Mouse (Mus musculus): ENCODE data around the gene Ipo11. TPM values are rescaled to one million over a fixed set of nuclear protein-coding genes. Genes with fewer than 3 reads are reported as not detected.

Gene Ipo11
- 11.9 and 13.6 TPM in 2 replicates for polyA plus RNA-seq (2012; rRNA removed)

GRCm38 (mm10) chr13:106936256-106937137, at the start of gene Ipo11:
TSS of gene Ipo11 (minus strand) at chr13:106936958.
- under 1% methylated on average over 84 of the region's 84 CpGs for WGBS
- TF ChIP-seq CTCF (IDR thresholded peaks at IDR 0.05; ENCODE audit: insufficient read depth, low read length), result no peak
- TF ChIP-seq POLR2A (IDR thresholded peaks at IDR 0.05; ENCODE audit: borderline replicate concordance, extremely low read depth, low read depth, low read length), result peak; percentile 70; the same call in 1 of the 2 replicates
- DNase-seq, result peak; percentile 84
- Histone ChIP-seq H3K4me3 (replicated peaks; ENCODE audit: extremely low read depth, low read depth, low read length) (peak within 1 kb of the TSS; percentile 87), H3K4me1 (ENCODE audit: control insufficient read depth, insufficient read depth, low read length) (no peaks in the 10 kb centered on the region)

- 84% methylated on average over 4 of the region's 4 CpGs for WGBS
- Histone ChIP-seq H3K4me1 (ENCODE audit: control insufficient read depth, insufficient read depth, low read length) (no peaks in the 10 kb centered on the region), H3K4me3 (replicated peaks; ENCODE audit: extremely low read depth, low read depth, low read length) (no peak overlapping the region)
- TF ChIP-seq POLR2A (IDR thresholded peaks at IDR 0.05; ENCODE audit: borderline replicate concordance, extremely low read depth, low read depth, low read length) (no peak), CTCF (IDR thresholded peaks at IDR 0.05; ENCODE audit: insufficient read depth, low read length) (no peak)
- DNase-seq, result no peak
Measured at GRCm38 (mm10) chr13:106961496-106961895, 24.7 kb upstream of the Ipo11 start.

- no peak overlapping the region for H3K4me3 ChIP-seq (replicated peaks; ENCODE audit: extremely low read depth, low read depth, low read length)
- no peaks in the 10 kb centered on the region for H3K4me1 ChIP-seq (ENCODE audit: control insufficient read depth, insufficient read depth, low read length)
- no peak for DNase-seq
- WGBS, result 87% methylated on average over 3 of the region's 3 CpGs
- TF ChIP-seq POLR2A (IDR thresholded peaks at IDR 0.05; ENCODE audit: borderline replicate concordance, extremely low read depth, low read depth, low read length) (no peak), CTCF (IDR thresholded peaks at IDR 0.05; ENCODE audit: insufficient read depth, low read length) (no peak)
Measured at GRCm38 (mm10) chr13:106960557-106960956, 23.8 kb upstream of the Ipo11 start.

GRCm38 (mm10) chr13:106958286-106958685, 21.5 kb upstream of the Ipo11 start:
- 80% methylated on average over 3 of the region's 3 CpGs for WGBS
- Histone ChIP-seq H3K4me1 (ENCODE audit: control insufficient read depth, insufficient read depth, low read length) (no peaks in the 10 kb centered on the region), H3K4me3 (replicated peaks; ENCODE audit: extremely low read depth, low read depth, low read length) (no peak overlapping the region)
- DNase-seq, result no peak
- TF ChIP-seq CTCF (IDR thresholded peaks at IDR 0.05; ENCODE audit: insufficient read depth, low read length), result no peak
- TF ChIP-seq POLR2A (IDR thresholded peaks at IDR 0.05; ENCODE audit: borderline replicate concordance, extremely low read depth, low read depth, low read length), result no peak

DNA sequence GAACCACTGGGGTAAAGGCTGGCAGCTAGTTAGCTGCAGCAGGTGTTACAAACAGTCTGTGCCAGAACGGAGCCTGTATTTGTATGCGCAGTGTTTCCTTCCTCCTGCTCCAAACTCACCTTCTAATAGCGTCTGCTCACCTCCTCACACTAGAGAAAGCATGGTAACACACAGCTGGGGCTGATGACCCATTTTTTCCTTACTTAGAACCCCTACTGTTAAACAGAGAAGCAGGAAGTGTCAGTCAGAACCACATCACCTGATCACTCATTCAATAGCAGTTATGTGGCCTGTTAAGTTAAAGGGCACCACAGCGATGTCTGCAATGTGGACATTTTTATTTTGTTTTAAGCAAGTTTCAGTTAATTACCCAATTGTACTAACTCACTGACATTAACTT, 20.8 kb upstream of the Ipo11 start:
- WGBS, result 79% methylated on average over 4 of the region's 4 CpGs
- no peaks in the 10 kb centered on the region for H3K4me1 ChIP-seq (ENCODE audit: control insufficient read depth, insufficient read depth, low read length)

GRCm38 (mm10) chr13:106954880-106955279, 18.1 kb upstream of the Ipo11 start:
- whole genome bisulfite sequencing, result 80% methylated on average over 3 of the region's 3 CpGs
- Histone ChIP-seq H3K4me3 (replicated peaks; ENCODE audit: extremely low read depth, low read depth, low read length) (no peak overlapping the region), H3K4me1 (ENCODE audit: control insufficient read depth, insufficient read depth, low read length) (no peaks in the 10 kb centered on the region)
- TF ChIP-seq POLR2A (IDR thresholded peaks at IDR 0.05; ENCODE audit: borderline replicate concordance, extremely low read depth, low read depth, low read length) (no peak), CTCF (IDR thresholded peaks at IDR 0.05; ENCODE audit: insufficient read depth, low read length) (no peak)
- DNase-seq, result no peak

More for the DNA sequence above, 20.8 kb upstream of the Ipo11 start:
- TF ChIP-seq CTCF (IDR thresholded peaks at IDR 0.05; ENCODE audit: insufficient read depth, low read length) (no peak), POLR2A (IDR thresholded peaks at IDR 0.05; ENCODE audit: borderline replicate concordance, extremely low read depth, low read depth, low read length) (no peak)
- no peak overlapping the region for H3K4me3 ChIP-seq (replicated peaks; ENCODE audit: extremely low read depth, low read depth, low read length)
- DNase-seq, result no peak

GRCm38 (mm10) chr13:106947583-106947982, 10.8 kb upstream of the Ipo11 start:
- DNase-seq, result no peak
- TF ChIP-seq POLR2A (IDR thresholded peaks at IDR 0.05; ENCODE audit: borderline replicate concordance, extremely low read depth, low read depth, low read length), result no peak
- TF ChIP-seq CTCF (IDR thresholded peaks at IDR 0.05; ENCODE audit: insufficient read depth, low read length), result no peak
- WGBS, result 3% methylated on average over 6 of the region's 6 CpGs
- Histone ChIP-seq H3K4me3 (replicated peaks; ENCODE audit: extremely low read depth, low read depth, low read length) (peak overlapping the region; percentile 96), H3K4me1 (ENCODE audit: control insufficient read depth, insufficient read depth, low read length) (peaks cover 8% of the 10 kb centered on the region)

- Histone ChIP-seq H3K4me1 (ENCODE audit: control insufficient read depth, insufficient read depth, low read length) (peaks cover 8% of the 10 kb centered on the region), H3K4me3 (replicated peaks; ENCODE audit: extremely low read depth, low read depth, low read length) (peak within 1 kb of the TSS; percentile 96)
- WGBS, result under 1% methylated on average over 68 of the region's 68 CpGs
- peak; percentile 91 for DNase-seq
- peak; percentile 58; the same call in 1 of the 2 replicates for TF ChIP-seq POLR2A (IDR thresholded peaks at IDR 0.05; ENCODE audit: borderline replicate concordance, extremely low read depth, low read depth, low read length)
- TF ChIP-seq CTCF (IDR thresholded peaks at IDR 0.05; ENCODE audit: insufficient read depth, low read length), result no peak
Measured at GRCm38 (mm10) chr13:106946594-106947540, 10.1 kb upstream of the Ipo11 start, which contains the start of gene Dimt1. TSS of gene Dimt1 (plus strand) at chr13:106947127.

DNA sequence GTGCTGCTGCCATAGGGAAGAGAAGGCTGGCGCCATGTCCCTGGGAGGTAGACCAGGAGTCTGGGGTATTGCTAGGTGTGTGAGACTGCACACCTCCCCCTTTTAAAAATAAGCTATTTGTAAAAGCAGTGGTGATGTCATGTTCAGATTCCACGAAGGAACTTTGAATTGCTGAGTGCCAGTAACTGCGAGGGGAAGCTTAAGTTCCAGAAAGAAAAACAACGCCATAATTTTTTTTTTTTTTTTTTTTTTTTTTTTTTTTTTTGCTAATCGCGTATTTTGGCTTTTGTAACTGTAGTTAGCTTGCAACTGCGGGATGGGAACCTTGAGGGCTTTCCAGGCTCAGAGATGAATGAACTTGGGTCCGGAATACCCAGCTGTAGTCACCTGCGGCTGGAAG, 8.8 kb upstream of the Ipo11 start:
- TF ChIP-seq CTCF (IDR thresholded peaks at IDR 0.05; ENCODE audit: insufficient read depth, low read length), result no peak
- TF ChIP-seq POLR2A (IDR thresholded peaks at IDR 0.05; ENCODE audit: borderline replicate concordance, extremely low read depth, low read depth, low read length), result no peak
- H3K4me3 ChIP-seq (replicated peaks; ENCODE audit: extremely low read depth, low read depth, low read length), result no peak overlapping the region
- no peak for DNase-seq
- H3K4me1 ChIP-seq (ENCODE audit: control insufficient read depth, insufficient read depth, low read length), result peaks cover 8% of the 10 kb centered on the region
- WGBS, result 74% methylated on average over 9 of the region's 9 CpGs
